In genomic region chrX:60013084-60013676, GRCm38 (mm10) we compare ENCODE assay signal across 8 mouse cellular contexts. TPM values are rescaled to one million over a fixed set of nuclear protein-coding genes. Genes with fewer than 3 reads are reported as not detected.
DNase-seq lines count a peak whose midpoint lies in the region; ATAC-seq and TF ChIP-seq lines count a peak whose summit lies in the region.

No protein-coding gene starts in this region.

- H3K9me3 ChIP-seq in kidney, embryonic 16.5 days (ENCODE audit: low read length), result no peaks in the 10 kb centered on the region
- no peaks in the 10 kb centered on the region for H3K9me3 ChIP-seq in CH12.LX (replicated peaks; ENCODE audit: low read length)
- no peaks in the 10 kb centered on the region for H3K9me3 ChIP-seq in kidney, postnatal 0 days (replicated peaks; ENCODE audit: low read length)

- H3K36me3 ChIP-seq in kidney, embryonic 16.5 days (ENCODE audit: insufficient read depth, low read length), result no peaks in the 10 kb centered on the region
- H3K36me3 ChIP-seq in CH12.LX (replicated peaks in 1 of 2; ENCODE audit: control insufficient read depth in 1 of 2, insufficient read depth in 1 of 2, low read length in 1 of 2), result no peaks in the 10 kb centered on the region
- H3K36me3 ChIP-seq in kidney, postnatal 0 days (ENCODE audit: insufficient read depth, low read length), result no peaks in the 10 kb centered on the region

- no peak overlapping the region for H3K9ac ChIP-seq in kidney, embryonic 16.5 days (replicated peaks; ENCODE audit: low read length)
- H3K9ac ChIP-seq in CH12.LX (ENCODE audit: insufficient read depth, low read depth), result no peak overlapping the region
- no peak overlapping the region for H3K9ac ChIP-seq in kidney, postnatal 0 days (ENCODE audit: low read depth, low read length)

- dilution Hi-C loops in CH12.LX (cut with MboI; ENCODE audit: extremely low pct_ligation_motif_present, extremely low pct_unique_long_range_greater_than_20kb, low sequenced_read_pairs), result no loop called here

- ATAC-seq in kidney, embryonic 16.5 days (ENCODE audit: low FRiP score, low TSS enrichment), result no peak
- no peak for ATAC-seq in kidney, postnatal 0 days (replicated peaks; ENCODE audit: low FRiP score, low read depth)

- no peaks in the 10 kb centered on the region for H3K79me2 ChIP-seq in CH12.LX (replicated peaks; ENCODE audit: control insufficient read depth, extremely low read depth, insufficient read depth, poor library complexity, severe bottlenecking)

- H3K4me1 ChIP-seq in kidney, embryonic 16.5 days (ENCODE audit: insufficient read depth, low read length), result no peaks in the 10 kb centered on the region
- peaks cover 0 to 19% of the 10 kb centered on the region in 2 experiments; a peak in 2 of 4 replicates for H3K4me1 ChIP-seq in CH12.LX (ENCODE audit: control insufficient read depth in 1 of 2, insufficient read depth in 2 of 2)
- H3K4me1 ChIP-seq in cerebellum, adult 2 months (ENCODE audit: control insufficient read depth, insufficient read depth, low read length), result no peaks in the 10 kb centered on the region
- no peaks in the 10 kb centered on the region for H3K4me1 ChIP-seq in kidney, postnatal 0 days (replicated peaks; ENCODE audit: insufficient read depth, low read length)

- no peak overlapping the region for H3K27ac ChIP-seq in kidney, embryonic 16.5 days (ENCODE audit: low read length)
- H3K27ac ChIP-seq in CH12.LX (ENCODE audit: insufficient read depth, low read depth), result no peak overlapping the region
- no peak overlapping the region for H3K27ac ChIP-seq in cerebellum, adult 2 months (ENCODE audit: insufficient read depth, low read length)
- no peak overlapping the region for H3K27ac ChIP-seq in kidney, postnatal 0 days

- TF ChIP-seq RAD21 in CH12.LX (IDR thresholded peaks at IDR 0.05; ENCODE audit: low read depth, low read length), result peak; percentile 61

- peak; percentile 4 for DNase-seq in kidney, adult 11 months
- DNase-seq in 416B (ENCODE audit: low read depth) (peak; percentile 61), CH12.LX (ENCODE audit: extremely low read depth) (peak; percentile 54)
- peak; percentile 13 to 25 for DNase-seq in cerebellum, adult 2 months
- DNase-seq in kidney, postnatal 0 days (ENCODE audit: low spot score), result peak; percentile 12
- DNase-seq in right cerebral cortex, postnatal 14 days, result peak; percentile 12
- DNase-seq in c-Kit-positive CD71-positive TER-119-positive erythroid progenitor cells, embryonic 14.5 days (ENCODE audit: low spot score), result no peak

- TF ChIP-seq EP300 in CH12.LX (IDR thresholded peaks at IDR 0.05; ENCODE audit: low read length), result no peak

- no peak for TF ChIP-seq POLR2A in CH12.LX (IDR thresholded peaks at IDR 0.05; ENCODE audit: low read depth, low read length)
- TF ChIP-seq POLR2A in cerebellum, adult 2 months (IDR thresholded peaks at IDR 0.05; ENCODE audit: borderline replicate concordance, insufficient read depth, low read length), result no peak

- TF ChIP-seq CTCF in CH12.LX (conservative IDR thresholded peaks at IDR 0.05 in 1 of 2, IDR thresholded peaks at IDR 0.05 in 1 of 2; ENCODE audit: low read depth in 2 of 2, low read length in 2 of 2), result peak; percentile 31 to 73; a peak in 3 of 4 replicates
- peak; percentile 51; the same call in 1 of the 2 replicates for TF ChIP-seq CTCF in cerebellum, adult 2 months (IDR thresholded peaks at IDR 0.05; ENCODE audit: borderline replicate concordance, insufficient read depth, low read depth, low read length)
- TF ChIP-seq CTCF in kidney, postnatal 0 days (IDR thresholded peaks at IDR 0.05; ENCODE audit: low read depth), result peak; percentile 72

- in situ Hi-C loops in CH12.LX (cut with MboI; ENCODE audit: low pct_ligation_motif_present, low pct_unique_long_range_greater_than_20kb, low sequenced_read_pairs), result loop anchor here (10.0 kb wide), 1 partner anchor 392 kb away; no protein-coding TSS in a partner anchor

- no peak overlapping the region for H3K4me3 ChIP-seq in kidney, embryonic 16.5 days (ENCODE audit: low read length)
- H3K4me3 ChIP-seq in CH12.LX (replicated peaks in 1 of 3; ENCODE audit: low read depth in 2 of 3, low read length in 2 of 3, poor library complexity in 1 of 3), result no peak overlapping the region
- no peak overlapping the region for H3K4me3 ChIP-seq in cerebellum, adult 2 months (replicated peaks; ENCODE audit: insufficient read depth, low read depth, low read length)
- no peak overlapping the region for H3K4me3 ChIP-seq in kidney, postnatal 0 days (replicated peaks; ENCODE audit: low read depth, low read length)

- no peak overlapping the region for H3K4me2 ChIP-seq in kidney, embryonic 16.5 days (replicated peaks; ENCODE audit: low read depth, low read length)
- no peak overlapping the region for H3K4me2 ChIP-seq in CH12.LX (ENCODE audit: insufficient read depth, low read depth, poor library complexity, severe bottlenecking)
- H3K4me2 ChIP-seq in kidney, postnatal 0 days (ENCODE audit: low read length), result no peak overlapping the region

- H3K27me3 ChIP-seq in kidney, embryonic 16.5 days (ENCODE audit: insufficient read depth, low read length), result no peaks in the 10 kb centered on the region
- no peaks in the 10 kb centered on the region for H3K27me3 ChIP-seq in CH12.LX (replicated peaks)
- H3K27me3 ChIP-seq in cerebellum, adult 2 months (ENCODE audit: control insufficient read depth, insufficient read depth, low read length), result no peaks in the 10 kb centered on the region
- H3K27me3 ChIP-seq in kidney, postnatal 0 days (ENCODE audit: insufficient read depth, low read length), result no peaks in the 10 kb centered on the region

TF ChIP-seq in CH12.LX, 34 proteins besides CTCF, POLR2A, EP300 and RAD21:
- TF ChIP-seq JUND (conservative IDR thresholded peaks at IDR 0.05; ENCODE audit: low read depth, low read length) (0 out of 2 replicates have a peak, but pooled peaks have one; percentile 10), MAX (IDR thresholded peaks at IDR 0.05; ENCODE audit: low read length) (peak; percentile 65), USF2 (conservative IDR thresholded peaks at IDR 0.05; ENCODE audit: low read depth, low read length) (no peak), BHLHE40 (IDR thresholded peaks at IDR 0.05; ENCODE audit: low read depth, low read length) (no peak), SMC3 (IDR thresholded peaks at IDR 0.05; ENCODE audit: low read depth, low read length) (peak; percentile 69), USF1 (IDR thresholded peaks at IDR 0.05; ENCODE audit: low read depth, low read length) (no peak), MAFK (IDR thresholded peaks at IDR 0.05; ENCODE audit: insufficient replicate concordance, low read length) (peak; percentile 92), MEF2A (IDR thresholded peaks at IDR 0.05; ENCODE audit: borderline replicate concordance, low read depth, low read length) (no peak), NRF1 (IDR thresholded peaks at IDR 0.05; ENCODE audit: low read depth, low read length) (no peak), JUN (IDR thresholded peaks at IDR 0.05; ENCODE audit: insufficient read depth, low read depth, low read length) (no peak), ZNF384 (IDR thresholded peaks at IDR 0.05; ENCODE audit: low read depth, low read length) (no peak), MYC (IDR thresholded peaks at IDR 0.05; ENCODE audit: low read depth, low read length) (peak; percentile 81)

RNA-seq across cellular contexts. Expression of gene F9, which starts 13.9 kb away (rescaled TPM):
- not detected in 2 replicates for polyA plus RNA-seq in kidney, embryonic 16.5 days (2015; fragmentation: Nextera tagmentation; extraction: Ambion mirVana)
- total RNA-seq in CH12.LX (2012; rRNA removed) (0.42 and 0.55 TPM in 2 replicates), CH12.LX (2014; rRNA removed) (2.0 and 2.6 TPM in 2 replicates)
- polyA plus RNA-seq in CH12.LX (2012; ENCODE audit: insufficient read length, low read depth), result 1.9 and 2.8 TPM in 2 replicates
- 0.03 and 0.06 TPM in 2 replicates for polyA plus RNA-seq in cerebellum, adult 2 months (2012; rRNA removed)
- polyA plus RNA-seq in kidney, postnatal 0 days (2015; fragmentation: Nextera tagmentation; extraction: Ambion mirVana), result not detected in 2 replicates
